Mouse (Mus musculus): ENCODE measurements around the gene Pan2.

- TF ChIP-seq CTCF (IDR thresholded peaks at IDR 0.05; ENCODE audit: borderline replicate concordance, control insufficient read depth, extremely low read depth, insufficient read depth, low read length, poor library complexity) (no peak), POLR2A (IDR thresholded peaks at IDR 0.05; ENCODE audit: control insufficient read depth, extremely low read depth, insufficient read depth, low read length, poor library complexity) (no peak)
These were observed 6.5 kb downstream of the Pan2 start for GRCm38 (mm10) chr10:128309654-128310053.
